Mouse (Mus musculus): ENCODE results near the gene Nkx6-2.

DNA sequence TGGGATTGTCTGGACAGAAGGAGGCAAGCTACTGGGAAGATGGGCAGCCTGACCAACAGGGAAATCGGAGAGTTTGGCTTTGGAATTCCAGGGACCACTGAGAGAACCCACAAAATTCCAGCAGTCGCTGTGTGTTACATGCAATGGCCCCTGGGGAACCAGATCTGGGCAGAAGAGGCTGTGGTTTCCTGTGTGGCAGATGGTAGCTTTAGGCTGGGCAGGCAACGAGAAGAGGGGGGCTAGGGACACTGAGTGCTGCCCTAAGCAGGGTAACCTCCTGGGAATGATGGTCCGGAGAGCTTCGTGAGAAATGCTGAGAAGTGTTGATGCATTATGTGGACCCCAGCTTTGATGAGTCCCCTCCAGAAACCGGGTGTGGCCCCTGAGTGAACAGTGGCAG, 13.3 kb upstream of the Nkx6-2 start:
- TF ChIP-seq CTCF (IDR thresholded peaks at IDR 0.05; ENCODE audit: borderline replicate concordance, control insufficient read depth, extremely low read depth, insufficient read depth, low read length, poor library complexity), result no peak
- no peak for TF ChIP-seq POLR2A (IDR thresholded peaks at IDR 0.05; ENCODE audit: control insufficient read depth, extremely low read depth, insufficient read depth, low read length, poor library complexity)
